Mouse (Mus musculus) hindbrain, embryonic 12.5 days (tissue): ENCODE results near the gene Mt4. TPM values are rescaled to one million over a fixed set of nuclear protein-coding genes. Genes with fewer than 3 reads are reported as not detected.
"Not testable (repeated sequence)": the region's sequence is repeated elsewhere in the genome, so short reads cannot be mapped to it uniquely, and the experiment has no call there.

Source experiments
- ATAC-seq: fragments of 200-750 bp; cut with Nextera tagmentation; 2 replicates; pipeline ENCODE4 v1.8.0; 2017; ENCODE audit warnings: moderate TSS enrichment; ENCODE audit not compliant: low FRiP score
- H3K27ac ChIP-seq: fragments of 300-500 bp; sonication (generic); 2 replicates; pipeline ENCODE4 v1.5.1; 2016; ENCODE audit warnings: mild to moderate bottlenecking
- H3K27me3 ChIP-seq: fragments of 300-500 bp; sonication (generic); 2 replicates; pipeline ENCODE4 v1.6.1; 2016; ENCODE audit warnings: mild to moderate bottlenecking
- H3K36me3 ChIP-seq: fragments of 300-500 bp; sonication (generic); 2 replicates; pipeline ENCODE4 v1.6.1; 2016; ENCODE audit warnings: mild to moderate bottlenecking
- H3K4me1 ChIP-seq: fragments of 300-500 bp; sonication (generic); 2 replicates; pipeline ENCODE4 v1.6.1; 2016
- H3K4me2 ChIP-seq: fragments of 300-500 bp; sonication (generic); replicated peaks from 2 replicates; pipeline ENCODE4 v1.6.1; 2016; ENCODE audit warnings: mild to moderate bottlenecking
- H3K4me3 ChIP-seq: fragments of 300-500 bp; sonication (generic); 2 replicates; pipeline ENCODE4 v1.5.1; 2016; ENCODE audit warnings: mild to moderate bottlenecking
- H3K9ac ChIP-seq: fragments of 300-500 bp; sonication (generic); 2 replicates; pipeline ENCODE4 v1.6.1; 2016; ENCODE audit warnings: mild to moderate bottlenecking, moderate library complexity
- H3K9me3 ChIP-seq: fragments of 300-500 bp; sonication (generic); replicated peaks from 2 replicates; pipeline ENCODE4 v1.6.1; 2016; ENCODE audit warnings: mild to moderate bottlenecking
- WGBS: fragments of 180-500 bp; shearing (Covaris S2); methylation state at CpG from one replicate; pipeline ENCODE4 v1.1.7; 2016; 5-methylcytosine and 5-hydroxymethylcytosine counted together
- polyA plus RNA-seq: library from polyadenylated mRNA; unstranded; fragments of >200 nt; fragmentation: Nextera tagmentation; extraction: Ambion mirVana; gene quantifications from 2 replicates; pipeline ENCODE4 v1.2.1, GENCODE M21; 2016

Mt4 gene
- polyA plus RNA-seq, 1 experiment from 2014 or later: not detected

DNA sequence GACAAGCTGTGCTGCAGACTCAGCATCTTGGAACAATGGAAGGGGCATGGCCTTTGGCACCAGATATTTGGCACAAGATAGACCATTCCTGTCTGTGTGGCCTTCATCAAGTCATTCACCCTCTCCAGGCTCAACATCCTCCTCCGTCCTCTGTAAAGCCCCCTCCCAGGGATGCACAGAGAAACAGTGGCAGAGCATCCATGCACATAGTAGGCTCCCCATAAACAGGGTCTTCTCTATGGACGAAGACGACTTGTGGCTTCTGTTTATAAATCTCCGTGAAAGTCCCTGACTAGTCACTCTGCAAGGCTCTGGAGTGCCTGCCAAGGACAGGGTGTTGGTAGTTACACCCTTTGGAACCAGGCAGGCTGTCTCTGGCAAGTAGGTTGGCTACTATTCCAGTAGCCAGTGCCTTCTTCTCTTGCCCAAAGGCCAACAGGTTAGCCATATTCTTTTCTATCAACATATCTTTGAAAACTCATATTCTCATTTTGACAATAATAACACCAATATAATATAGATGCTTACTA lies 3.3 kb downstream of the Mt4 start:
- no peak overlapping the region for H3K27ac ChIP-seq
- H3K4me3 ChIP-seq: no peak overlapping the region
- no peak for ATAC-seq
- H3K9ac ChIP-seq: no peak overlapping the region
- 85% methylated on average over 4 of the region's 4 CpGs for WGBS
- H3K9me3 ChIP-seq: no peaks in the 10 kb centered on the region
- H3K27me3 ChIP-seq: peaks cover 4% of the 10 kb centered on the region; the same call in 1 of the 2 replicates
- no peaks in the 10 kb centered on the region for H3K36me3 ChIP-seq
- H3K4me2 ChIP-seq: no peak overlapping the region
- H3K4me1 ChIP-seq: no peaks in the 10 kb centered on the region

GRCm38 (mm10) chr8:94148236-94148635 lies 11.2 kb downstream of the Mt4 start:
- WGBS: 55% methylated on average over 5 of the region's 5 CpGs
- H3K9me3 ChIP-seq: no peaks in the 10 kb centered on the region
- H3K36me3 ChIP-seq: no peaks in the 10 kb centered on the region
- no peak for ATAC-seq
- H3K27ac ChIP-seq: no peak overlapping the region
- H3K9ac ChIP-seq: no peak overlapping the region
- peaks cover 9% of the 10 kb centered on the region; the same call in 1 of the 2 replicates for H3K27me3 ChIP-seq
- peaks cover 13% of the 10 kb centered on the region for H3K4me1 ChIP-seq
- H3K4me3 ChIP-seq: no peak overlapping the region
- no peak overlapping the region for H3K4me2 ChIP-seq

GRCm38 (mm10) chr8:94150925-94151324 lies 13.9 kb downstream of the Mt4 start:
- no peak overlapping the region for H3K9ac ChIP-seq
- no peaks in the 10 kb centered on the region for H3K36me3 ChIP-seq
- 73% methylated on average over 5 of the region's 5 CpGs for WGBS
- peaks cover 23% of the 10 kb centered on the region for H3K4me1 ChIP-seq
- no peak overlapping the region for H3K4me2 ChIP-seq
- no peak overlapping the region for H3K4me3 ChIP-seq
- no peaks in the 10 kb centered on the region for H3K9me3 ChIP-seq
- H3K27ac ChIP-seq: no peak overlapping the region
- peaks cover 19% of the 10 kb centered on the region for H3K27me3 ChIP-seq
- ATAC-seq: no peak

DNA sequence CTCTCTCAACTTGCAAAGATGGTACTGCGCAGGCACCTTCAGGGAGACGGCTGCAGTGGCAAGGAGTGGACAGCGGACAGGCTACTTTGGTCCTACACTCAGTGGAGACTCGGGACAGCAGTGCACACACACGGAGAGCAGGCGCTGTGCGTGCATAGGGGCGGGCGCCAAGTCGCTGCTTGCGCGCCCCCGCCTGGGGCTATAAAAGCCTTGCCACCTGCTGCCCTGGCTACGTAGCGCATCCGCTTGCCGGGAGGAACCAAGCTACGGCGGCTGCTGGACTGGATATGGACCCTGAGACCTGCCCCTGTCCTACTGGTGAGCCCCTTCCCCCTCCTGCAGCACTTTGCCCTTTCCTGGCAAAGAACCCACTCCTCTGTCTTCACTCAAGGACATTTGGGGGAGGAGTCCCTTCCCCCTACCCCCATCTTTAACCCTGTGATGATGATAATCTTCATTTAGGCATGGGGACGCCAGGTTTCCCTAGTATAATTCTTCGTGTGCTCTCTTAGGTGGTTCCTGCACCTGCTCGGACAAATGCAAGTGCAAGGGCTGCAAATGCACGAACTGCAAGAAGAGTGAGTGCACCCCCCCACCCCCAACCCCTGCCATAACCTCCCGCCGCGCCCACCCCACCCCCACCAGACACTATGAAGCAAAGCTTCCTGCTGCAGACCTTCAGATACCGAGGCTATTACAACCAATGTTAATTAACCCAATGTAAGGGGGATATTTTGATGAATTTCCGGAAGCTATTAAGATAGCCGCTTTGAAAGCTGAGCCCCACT lies 15.7 kb downstream of the Mt4 start, which contains the start of gene Mt3:
Mt3 (plus strand) TSS at position 95 of the 788 bp plus-strand sequence.
- Histone ChIP-seq H3K36me3 (no peaks in the 10 kb centered on the region), H3K4me3 (peak within 1 kb of the TSS; percentile 32), H3K4me1 (peaks cover 23% of the 10 kb centered on the region), H3K27ac (0 out of 2 replicates have a peak within 1 kb of the TSS, but pooled peaks have one; percentile 17), H3K9ac (peak within 1 kb of the TSS; percentile 39), H3K9me3 (no peaks in the 10 kb centered on the region), H3K27me3 (peaks cover 19% of the 10 kb centered on the region), H3K4me2 (peak within 1 kb of the TSS; percentile 70)
- ATAC-seq: peak; percentile 85
- 1% methylated on average over 29 of the region's 29 CpGs for WGBS

DNA sequence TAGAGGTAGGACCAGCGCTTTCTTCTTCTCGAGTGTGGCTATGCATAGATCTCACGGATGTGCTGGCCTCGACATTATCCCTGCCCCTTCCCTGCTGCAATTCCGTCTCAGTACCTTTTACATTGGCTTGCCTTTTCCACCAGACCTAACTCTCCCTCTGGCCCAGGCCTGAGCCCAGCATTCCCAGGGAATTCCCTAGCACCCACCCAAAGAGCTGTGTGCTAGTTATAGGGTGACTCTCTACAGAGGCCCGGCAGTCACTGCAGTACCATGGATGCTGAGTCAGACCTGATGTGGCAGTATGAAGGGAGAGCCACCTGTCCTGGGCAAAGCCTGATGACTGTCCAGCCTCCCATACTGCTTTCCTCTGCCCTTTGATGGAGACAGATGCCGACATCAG lies 16.5 kb downstream of the Mt4 start:
- Histone ChIP-seq H3K27ac (0 out of 2 replicates have a peak overlapping the region, but pooled peaks have one; percentile 17), H3K4me2 (peak overlapping the region; percentile 70), H3K4me3 (peak overlapping the region; percentile 32), H3K9ac (0 out of 2 replicates have a peak overlapping the region, but pooled peaks have one; percentile 39), H3K9me3 (no peaks in the 10 kb centered on the region), H3K27me3 (peaks cover 19% of the 10 kb centered on the region), H3K4me1 (peaks cover 23% of the 10 kb centered on the region), H3K36me3 (no peaks in the 10 kb centered on the region)
- WGBS: 33% methylated on average over 7 of the region's 7 CpGs
- ATAC-seq: 0 out of 2 replicates have a peak, but pooled peaks have one; percentile 37

DNA sequence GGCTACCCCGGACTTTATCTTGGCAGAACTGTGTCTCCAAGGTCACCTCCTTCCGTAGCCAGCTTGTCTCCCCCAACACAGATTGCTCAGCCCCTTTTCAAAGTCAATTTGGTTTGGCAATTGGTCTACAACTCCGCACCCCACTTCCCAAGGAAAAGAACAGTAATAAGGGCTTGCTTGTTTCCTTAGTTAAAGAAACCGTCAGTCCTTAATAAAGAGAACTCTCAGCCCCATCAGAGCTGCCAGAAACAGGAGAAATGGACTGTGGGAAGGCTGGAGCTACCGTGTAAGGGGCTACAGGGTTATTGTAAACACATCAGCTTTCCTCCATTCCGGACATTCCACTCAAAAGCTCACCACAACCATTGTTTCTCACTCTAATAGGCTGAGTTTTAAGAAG lies 17.5 kb downstream of the Mt4 start:
- peaks cover 19% of the 10 kb centered on the region for H3K27me3 ChIP-seq
- H3K36me3 ChIP-seq: no peaks in the 10 kb centered on the region
- peaks cover 23% of the 10 kb centered on the region for H3K4me1 ChIP-seq
- no peak overlapping the region for H3K4me2 ChIP-seq
- WGBS: 47% methylated on average over 6 of the region's 6 CpGs
- no peak for ATAC-seq
- no peak overlapping the region for H3K9ac ChIP-seq
- no peak overlapping the region for H3K27ac ChIP-seq
- no peaks in the 10 kb centered on the region for H3K9me3 ChIP-seq
- no peak overlapping the region for H3K4me3 ChIP-seq

GRCm38 (mm10) chr8:94156092-94156491 lies 19.1 kb downstream of the Mt4 start:
- Histone ChIP-seq H3K4me3 (no peak overlapping the region), H3K36me3 (no peaks in the 10 kb centered on the region), H3K27ac (no peak overlapping the region), H3K27me3 (peaks cover 19% of the 10 kb centered on the region), H3K9me3 (no peaks in the 10 kb centered on the region), H3K4me2 (no peak overlapping the region), H3K9ac (no peak overlapping the region), H3K4me1 (peaks cover 23% of the 10 kb centered on the region)
- ATAC-seq: no peak
- 83% methylated on average over 4 of the region's 4 CpGs for whole genome bisulfite sequencing

DNA sequence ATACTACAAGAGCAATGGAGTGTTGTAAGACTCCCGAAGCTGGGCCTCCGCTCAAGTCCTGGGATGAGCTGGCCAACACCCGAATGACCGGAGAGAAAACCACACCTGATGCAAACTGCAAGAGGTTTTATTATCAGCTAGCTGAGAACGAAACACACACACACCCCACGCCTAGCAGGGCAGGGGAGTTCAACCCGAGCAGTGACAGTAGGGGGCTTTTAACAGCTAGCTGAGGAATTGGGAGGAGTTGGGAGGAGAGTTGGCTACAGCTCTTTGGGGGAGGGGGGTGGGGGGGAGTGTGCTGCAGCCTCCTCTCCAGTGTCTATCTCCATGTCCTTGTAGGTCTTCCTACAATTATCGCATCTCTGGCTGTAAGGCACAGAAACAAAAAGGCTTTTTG lies 28.8 kb downstream of the Mt4 start:
- WGBS: 74% methylated on average over 8 of the region's 8 CpGs
- not testable (repeated sequence) for H3K36me3 ChIP-seq, ATAC-seq, H3K4me2 ChIP-seq, H3K4me3 ChIP-seq, H3K9ac ChIP-seq, H3K27ac ChIP-seq, H3K4me1 ChIP-seq, H3K9me3 ChIP-seq
- peaks cover 26% of the 10 kb centered on the region for H3K27me3 ChIP-seq

DNA sequence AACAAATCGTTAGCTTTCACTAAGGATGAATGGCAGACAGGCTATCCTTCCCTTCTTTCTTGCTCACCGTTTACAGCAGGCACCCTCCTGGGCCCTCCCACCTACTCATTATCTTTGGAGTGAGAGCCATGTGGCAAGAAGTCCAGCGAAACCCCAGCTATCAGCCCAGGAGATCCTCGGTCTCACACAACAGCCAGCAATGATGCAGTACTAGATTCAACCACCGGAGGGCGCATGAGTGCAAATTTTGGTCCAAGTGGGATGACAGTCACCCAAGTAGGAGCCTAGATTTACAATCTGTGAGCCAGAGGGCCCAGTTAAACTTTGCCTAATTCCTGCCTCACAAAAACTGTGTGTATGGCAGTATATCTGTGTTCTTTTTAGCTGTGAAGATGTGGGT lies 30.2 kb downstream of the Mt4 start:
- H3K4me3 ChIP-seq: no peak overlapping the region
- no peaks in the 10 kb centered on the region for H3K36me3 ChIP-seq
- H3K4me1 ChIP-seq: peaks cover 9% of the 10 kb centered on the region
- WGBS: 5% methylated on average over 6 of the region's 6 CpGs
- H3K9ac ChIP-seq: no peak overlapping the region
- H3K4me2 ChIP-seq: 0 out of 2 replicates have a peak overlapping the region, but pooled peaks have one; percentile 4
- peaks cover 40% of the 10 kb centered on the region for H3K27me3 ChIP-seq
- no peak overlapping the region for H3K27ac ChIP-seq
- no peaks in the 10 kb centered on the region for H3K9me3 ChIP-seq
- ATAC-seq: peak; percentile 58; the same call in 1 of the 2 replicates

- 82% methylated on average over 5 of the region's 5 CpGs for WGBS
- Histone ChIP-seq H3K4me3 (no peak overlapping the region), H3K9me3 (no peaks in the 10 kb centered on the region), H3K27me3 (peaks cover 63% of the 10 kb centered on the region), H3K27ac (no peak overlapping the region), H3K9ac (no peak overlapping the region), H3K4me1 (peaks cover 24% of the 10 kb centered on the region), H3K4me2 (no peak overlapping the region), H3K36me3 (no peaks in the 10 kb centered on the region)
- ATAC-seq: no peak
Measured at GRCm38 (mm10) chr8:94169547-94169946, 32.5 kb downstream of the Mt4 start.

DNA sequence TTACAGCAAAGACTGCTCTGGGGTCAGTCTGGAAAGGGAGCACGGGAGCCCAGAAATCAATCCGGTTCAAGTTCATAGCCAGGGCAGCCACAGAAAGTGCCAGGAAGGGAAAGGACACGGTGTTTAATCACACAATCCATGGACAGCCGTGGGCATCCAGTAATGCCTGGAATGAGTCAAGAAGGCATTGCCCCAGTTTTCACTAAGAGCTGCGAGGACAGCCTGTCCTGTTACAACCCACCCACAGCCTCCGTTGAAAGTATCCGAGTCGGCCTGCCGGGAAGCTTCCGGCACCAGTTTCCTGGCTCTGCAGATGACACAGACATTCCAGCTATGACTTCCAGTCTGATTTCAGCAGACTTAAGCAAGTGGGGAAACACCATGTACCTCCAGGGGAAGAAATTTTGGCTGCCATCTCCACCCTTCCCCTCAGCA lies 34.3 kb downstream of the Mt4 start:
- H3K4me2 ChIP-seq: peak overlapping the region; percentile 91; the same call in 1 of the 2 replicates
- H3K9me3 ChIP-seq: no peaks in the 10 kb centered on the region
- peaks cover 81% of the 10 kb centered on the region for H3K27me3 ChIP-seq
- no peak overlapping the region for H3K4me3 ChIP-seq
- no peak for ATAC-seq
- peaks cover 24% of the 10 kb centered on the region for H3K4me1 ChIP-seq
- no peaks in the 10 kb centered on the region for H3K36me3 ChIP-seq
- 46% methylated on average over 10 of the region's 10 CpGs for WGBS
- no peak overlapping the region for H3K27ac ChIP-seq
- H3K9ac ChIP-seq: no peak overlapping the region

DNA sequence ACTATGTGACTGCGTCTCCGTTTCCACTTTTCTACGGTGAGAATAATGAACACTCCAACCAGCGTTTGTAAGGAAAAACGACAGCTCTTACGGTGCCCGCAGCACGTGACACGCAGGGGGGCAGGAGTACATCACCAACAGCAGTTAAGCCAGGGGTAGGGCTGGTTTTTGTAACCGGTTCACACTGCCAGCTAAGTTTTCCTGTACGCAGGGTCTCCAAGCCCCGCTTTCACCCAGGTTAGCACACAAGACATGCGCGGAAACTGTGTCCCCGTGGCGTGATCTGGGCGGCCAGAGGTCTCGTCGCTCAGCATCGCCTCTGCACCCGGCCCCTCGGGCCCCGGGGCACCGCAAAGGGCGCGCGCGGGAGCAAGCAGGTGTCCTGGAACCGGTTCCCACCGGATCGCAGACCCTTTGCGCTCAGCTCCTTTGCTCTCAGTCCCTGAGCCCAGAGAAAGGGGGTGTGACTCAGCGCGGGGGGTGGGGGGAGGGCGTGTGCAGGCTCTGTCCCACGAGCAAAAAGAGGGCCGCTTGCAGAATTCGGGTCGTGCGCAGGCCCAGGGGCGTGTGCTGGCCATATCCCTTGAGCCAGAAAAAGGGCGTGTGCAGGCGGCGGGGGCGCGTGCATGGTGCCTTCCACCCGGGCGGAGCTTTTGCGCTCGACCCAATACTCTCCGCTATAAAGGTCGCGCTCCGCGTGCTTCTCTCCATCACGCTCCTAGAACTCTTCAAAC lies 35.2 kb downstream of the Mt4 start, which contains the start of gene Mt2:
Mt2 (plus strand) TSS at position 590 of the 734 bp plus-strand sequence.
- H3K9me3 ChIP-seq: no peaks in the 10 kb centered on the region
- no peaks in the 10 kb centered on the region for H3K36me3 ChIP-seq
- H3K9ac ChIP-seq: peak within 1 kb of the TSS; percentile 47
- H3K4me1 ChIP-seq: peaks cover 24% of the 10 kb centered on the region
- no peak within 1 kb of the TSS for H3K27ac ChIP-seq
- under 1% methylated on average over 56 of the region's 56 CpGs for WGBS
- peaks cover 90% of the 10 kb centered on the region for H3K27me3 ChIP-seq
- peak within 1 kb of the TSS; percentile 91 for H3K4me2 ChIP-seq
- peak; percentile 64; the same call in 1 of the 2 replicates for ATAC-seq
- peak within 1 kb of the TSS; percentile 45 for H3K4me3 ChIP-seq
